Mouse (Mus musculus) neutrophil, adult 83 days (primary cell): Measurements from ENCODE around the gene Coro1a. TPM values are rescaled to one million over a fixed set of nuclear protein-coding genes. Genes with fewer than 3 reads are reported as not detected.

Experiments
- total RNA-seq, 2 experiments: library from RNA; stranded (reverse); gene quantifications; one replicate each; pipeline ENCODE4 v1.2.4; 2023

Gene Coro1a
- 1,000 to 10,000 TPM; 1,654 to 1,761 TPM for total RNA-seq

GRCm38 (mm10) chr7:126707442-126708174, at the start of gene Coro1a:
Coro1a (minus strand) TSS chr7:126707787.

GRCm38 (mm10) chr7:126695631-126696207, 11.9 kb downstream of the Coro1a start, which contains the start of gene Slx1b:
Slx1b (minus strand) TSS chr7:126695784.

GRCm38 (mm10) chr7:126695210-126695611, 12.4 kb downstream of the Coro1a start, which contains the start of gene Bola2:
Bola2 (plus strand) TSS chr7:126695401.

GRCm38 (mm10) chr7:126676207-126676606, 31.4 kb downstream of the Coro1a start, which contains the start of gene Sult1a1:
Sult1a1 (minus strand) TSS chr7:126676432.

Other genes with a start within 250 kb of the Coro1a start
- gene Atp2a1, start 244.7 kb downstream of the Coro1a start, total RNA-seq: 1 to 10 TPM; 1.3 to 1.4 TPM
- 10 to 100 TPM; 43.2 to 49.3 TPM for gene Sh2b1, start 232.4 kb downstream of the Coro1a start, total RNA-seq
- gene Tufm, start 220.4 kb downstream of the Coro1a start, total RNA-seq: 10 to 100 TPM; 30.1 to 31.2 TPM
- gene Atxn2l, start 204.3 kb downstream of the Coro1a start, total RNA-seq: 100 to 1,000 TPM; 131 to 140 TPM
- 100 to 1,000 TPM in 1 of 2 experiments, 10 to 100 TPM in 1; 98.6 to 102 TPM for gene Eif3c, start 141.4 kb downstream of the Coro1a start, total RNA-seq
- 100 to 1,000 TPM; 158 to 171 TPM for gene Apobr, start 122.8 kb downstream of the Coro1a start, total RNA-seq
- gene Cln3, start 122.0 kb downstream of the Coro1a start, total RNA-seq: 100 to 1,000 TPM; 266 to 298 TPM
- gene Il27, start 112.8 kb downstream of the Coro1a start, total RNA-seq: 1 to 10 TPM; 4.0 to 5.3 TPM
- 10 to 100 TPM; 14.0 to 14.9 TPM for gene Nupr1, start 76.9 kb downstream of the Coro1a start, total RNA-seq
- gene Sgf29, start 58.5 kb downstream of the Coro1a start, total RNA-seq: 10 to 100 TPM; 19.9 to 25.7 TPM
- under 1 TPM; 0.60 to 0.61 TPM for gene Sult1a1, start 31.4 kb downstream of the Coro1a start, total RNA-seq
- gene Bola2, start 12.4 kb downstream of the Coro1a start, total RNA-seq: 10 to 100 TPM; 58.9 to 61.6 TPM
- 10 to 100 TPM in 1 of 2 experiments, 1 to 10 TPM in 1; 9.9 to 11.5 TPM for gene Slx1b, start 12.0 kb downstream of the Coro1a start, total RNA-seq
- 100 to 1,000 TPM; 246 to 252 TPM for gene Mapk3, start 51.8 kb upstream of the Coro1a start, total RNA-seq
- 10 to 100 TPM; 23.4 to 27.0 TPM for gene Gdpd3, start 58.5 kb upstream of the Coro1a start, total RNA-seq
- 100 to 1,000 TPM; 233 to 240 TPM for gene Ypel3, start 69.2 kb upstream of the Coro1a start, total RNA-seq
- 1 to 10 TPM; 7.1 to 8.5 TPM for gene Tbx6, start 73.7 kb upstream of the Coro1a start, total RNA-seq
- 100 to 1,000 TPM; 213 to 217 TPM for gene Ppp4c, start 84.7 kb upstream of the Coro1a start, total RNA-seq
- not detected for gene Fam57b, start 89.9 kb upstream of the Coro1a start, total RNA-seq
- gene 4930451I11Rik, start 123.9 kb upstream of the Coro1a start, total RNA-seq: not detected
- not detected for gene Doc2a, start 139.6 kb upstream of the Coro1a start, total RNA-seq
- gene Hirip3, start 154.2 kb upstream of the Coro1a start, total RNA-seq: 10 to 100 TPM; 39.3 to 52.5 TPM
- gene Ino80e, start 154.6 kb upstream of the Coro1a start, total RNA-seq: 10 to 100 TPM; 39.7 to 40.9 TPM
- 10 to 100 TPM; 72.6 to 75.0 TPM for gene Taok2, start 176.9 kb upstream of the Coro1a start, total RNA-seq
- gene Tmem219, start 215.1 kb upstream of the Coro1a start, total RNA-seq: 10 to 100 TPM; 42.6 to 49.2 TPM
- 10 to 100 TPM; 15.5 to 18.1 TPM for gene Kctd13, start 221.1 kb upstream of the Coro1a start, total RNA-seq
- not detected for gene Asphd1, start 241.8 kb upstream of the Coro1a start, total RNA-seq
- 1 to 10 TPM in 1 of 2 experiments, under 1 TPM in 1; 0.96 to 2.1 TPM for gene Sez6l2, start 242.8 kb upstream of the Coro1a start, total RNA-seq